Mouse (Mus musculus): ENCODE results near the gene Trabd2b.

GRCm38 (mm10) chr4:114567594-114567993 lies 161.1 kb downstream of the Trabd2b start:
- TF ChIP-seq EP300 (IDR thresholded peaks at IDR 0.05): no peak
- TF ChIP-seq CTCF (IDR thresholded peaks at IDR 0.05): no peak

All from lung, postnatal 0 days (tissue).